Comparison of ENCODE assay signal across 16 mouse cellular contexts in genomic region chr1:36970918-36971617, GRCm38 (mm10). TPM values are rescaled to one million over a fixed set of nuclear protein-coding genes. Genes with fewer than 3 reads are reported as not detected.
"Had no signal": no experiment of that assay in that cellular context is flagged by ENCODE, and none has a peak within 500 bp of the region (broad histone marks: within the 10 kb centered on the region; RNA-seq: fewer than 3 reads in every experiment).

No protein-coding gene starts in this region.

- H3K27me3 ChIP-seq: megakaryocyte, embryonic 14.5 days; midbrain, embryonic 13.5 days; midbrain, embryonic 15.5 days; neural tube, embryonic 12.5 days had no signal

- H3K36me3 ChIP-seq: midbrain, embryonic 13.5 days; midbrain, embryonic 15.5 days; neural tube, embryonic 12.5 days had no signal

- H3K9ac ChIP-seq: liver, embryonic 14.5 days; lung, embryonic 14.5 days; midbrain, embryonic 13.5 days; midbrain, embryonic 15.5 days; neural tube, embryonic 12.5 days had no signal

- H3K9me3 ChIP-seq: midbrain, embryonic 13.5 days; midbrain, embryonic 15.5 days; neural tube, embryonic 12.5 days had no signal

- H3K27ac ChIP-seq: liver, embryonic 14.5 days; midbrain, embryonic 13.5 days; midbrain, embryonic 15.5 days; neural tube, embryonic 12.5 days had no signal

- H3K4me2 ChIP-seq: lung, embryonic 14.5 days; midbrain, embryonic 11.5 days; midbrain, embryonic 13.5 days; midbrain, embryonic 15.5 days; neural tube, embryonic 12.5 days had no signal

- H3K4me3 ChIP-seq: megakaryocyte, embryonic 14.5 days; midbrain, embryonic 13.5 days; midbrain, embryonic 15.5 days; neural tube, embryonic 12.5 days had no signal

- DNase-seq: lung, adult 18-20 months; lung, embryonic 14.5 days; lung, postnatal 10 days; lung, postnatal 4 days; right cerebral cortex, postnatal 25 days; spleen, adult 18-20 months; thymus, adult 18-20 months; thymus, postnatal 14 days; thymus, postnatal 36 days had no signal

- H3K4me1 ChIP-seq: midbrain, embryonic 13.5 days; midbrain, embryonic 15.5 days; neural tube, embryonic 12.5 days had no signal

- ATAC-seq: midbrain, embryonic 13.5 days; midbrain, embryonic 15.5 days had no signal

RNA-seq across cellular contexts. Expression of gene Vwa3b, which starts 55.3 kb away (rescaled TPM):
- total RNA-seq: monocyte, adult 5-6 weeks had no signal
- polyA plus RNA-seq: liver, embryonic 14.5 days; lung, embryonic 14.5 days had no signal
